Mouse (Mus musculus) right cerebral cortex, postnatal 4 days (tissue): ENCODE results near the gene Men1.
"Not testable (repeated sequence)": the region's sequence is repeated elsewhere in the genome, so short reads cannot be mapped to it uniquely, and the experiment has no call there.

ENCODE experiments used
- DNase-seq: peaks from one replicate; pipeline ENCODE4 v3.0.0-alpha.2; 2022

Gene Men1

DNA sequence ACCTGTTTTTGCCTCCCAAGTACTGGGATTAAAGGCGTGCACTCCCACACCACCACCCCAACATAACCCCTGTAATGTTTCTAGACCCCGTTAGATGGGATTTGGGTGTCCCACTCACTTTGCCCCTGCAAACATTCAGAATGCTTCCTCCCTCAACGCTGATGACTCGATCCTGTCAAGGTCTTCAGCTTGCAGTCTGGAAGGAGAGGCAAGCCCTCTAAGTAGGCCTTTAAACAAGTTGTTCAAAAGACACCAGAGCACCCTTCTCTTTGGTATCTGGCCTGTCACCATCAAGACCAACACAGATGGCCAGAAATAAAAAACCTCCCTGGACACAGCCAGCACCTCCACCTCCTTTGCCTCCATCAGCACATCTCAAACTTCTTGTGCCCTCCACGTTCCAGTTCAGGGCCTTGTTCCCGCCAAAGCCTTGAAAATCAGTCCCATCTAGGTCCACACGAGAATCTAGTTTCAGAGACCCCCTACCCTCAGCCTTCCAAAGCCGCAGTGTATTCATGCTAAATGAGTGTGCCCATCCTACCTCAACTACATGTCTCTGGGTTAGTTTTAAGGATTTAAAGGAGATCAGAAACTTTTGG lies 29.2 kb upstream of the Men1 start:
- no peak for DNase-seq

DNA sequence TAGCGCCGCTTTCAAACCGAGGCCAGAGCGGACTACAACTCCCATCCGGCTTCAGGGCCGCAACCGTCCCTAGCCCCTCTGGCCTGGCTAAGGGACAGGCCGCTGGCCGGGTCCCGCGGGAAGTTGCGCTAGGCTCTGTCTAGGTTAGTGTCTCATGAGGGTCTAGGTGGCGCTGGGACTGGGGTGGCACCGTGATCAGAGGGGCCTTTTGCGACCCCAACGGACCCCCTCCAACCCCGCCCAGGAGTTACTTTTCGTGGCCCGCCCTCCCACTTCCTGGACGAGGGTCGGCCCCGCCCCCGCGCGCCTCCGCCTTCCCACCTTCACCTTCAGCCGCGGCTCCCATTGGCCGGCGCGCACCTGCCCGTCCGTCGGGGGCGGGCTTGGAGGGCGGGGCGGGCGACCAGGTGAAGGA lies 28.6 kb upstream of the Men1 start, which contains the start of gene Cdc42bpg:
Gene Cdc42bpg (plus strand): TSS at position 320 of the 415 bp plus-strand sequence.
- DNase-seq: peak; percentile 53

DNA sequence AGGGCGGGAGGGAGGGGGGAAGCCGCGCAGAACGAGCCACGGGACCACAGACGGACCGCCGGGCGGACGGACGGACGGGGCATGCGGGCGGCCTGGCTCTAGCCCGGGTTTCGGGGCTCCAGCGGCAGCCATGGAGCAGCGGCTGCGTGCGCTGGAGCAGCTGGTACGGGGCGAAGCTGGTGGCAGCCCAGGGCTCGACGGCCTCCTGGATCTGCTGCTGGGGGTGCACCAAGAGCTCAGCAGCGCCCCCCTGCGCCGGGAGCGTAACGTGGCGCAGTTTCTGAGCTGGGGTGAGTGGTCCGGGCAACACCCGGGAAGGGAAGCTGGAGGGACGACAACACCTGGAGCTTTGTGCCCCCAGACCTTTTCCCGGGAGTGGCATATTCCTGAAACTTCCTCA lies 28.2 kb upstream of the Men1 start:
- DNase-seq: peak; percentile 81

DNA sequence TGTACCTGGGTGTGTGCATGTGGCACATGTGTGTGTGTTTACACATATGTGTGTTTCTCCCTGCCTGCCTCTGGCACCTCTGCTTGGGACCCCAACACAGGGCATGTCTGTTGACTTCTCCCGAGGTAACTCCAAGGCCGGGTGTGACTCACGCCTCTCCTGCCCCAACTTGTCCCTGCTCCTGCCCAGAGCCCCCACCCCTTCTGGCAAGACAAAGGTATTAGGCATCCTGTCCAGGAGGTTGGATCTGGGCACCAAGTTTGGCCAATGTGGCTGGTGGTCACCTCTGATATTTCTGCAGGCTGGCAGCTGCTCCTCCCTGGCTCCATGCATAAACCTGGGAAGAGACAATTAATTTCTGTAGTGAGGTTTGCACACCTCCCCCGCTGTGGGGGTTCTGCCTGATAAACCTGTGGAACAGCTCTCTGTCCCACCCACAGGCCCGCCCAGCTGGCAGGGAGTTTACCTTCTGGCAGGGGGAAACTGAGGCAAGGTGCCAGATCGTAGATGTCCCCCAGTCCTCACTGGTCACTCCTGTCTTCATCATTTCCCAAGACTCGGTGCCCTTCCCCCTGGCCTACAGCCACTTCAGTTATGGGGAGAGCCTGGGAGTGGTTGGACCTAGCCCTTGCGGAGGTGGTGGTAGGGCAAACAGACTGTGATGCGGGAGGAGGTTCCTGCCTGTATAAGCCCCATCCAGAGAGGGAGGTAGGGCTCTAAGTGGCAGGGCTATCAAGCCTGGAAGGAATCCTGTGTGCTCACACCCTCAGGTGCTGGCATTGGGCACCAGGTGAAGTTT lies 26.8 kb upstream of the Men1 start:
- no peak for DNase-seq

DNA sequence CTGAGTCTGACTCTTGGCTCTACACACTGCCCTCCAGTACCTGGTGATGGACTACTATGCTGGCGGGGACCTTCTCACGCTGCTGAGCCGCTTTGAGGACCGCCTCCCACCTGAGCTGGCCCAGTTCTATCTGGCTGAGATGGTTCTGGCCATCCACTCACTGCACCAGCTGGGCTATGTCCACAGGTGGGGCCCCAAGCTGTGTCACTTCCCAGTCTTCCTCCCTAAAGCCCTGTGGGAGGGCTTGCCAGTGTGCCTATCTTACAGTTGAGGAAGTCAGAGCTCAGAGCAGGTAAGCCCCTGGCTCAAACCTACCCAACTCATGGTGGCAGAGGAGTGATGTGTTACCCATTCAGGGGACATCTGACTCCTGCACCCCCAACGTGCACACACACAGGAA lies 24.6 kb upstream of the Men1 start:
- no peak for DNase-seq

DNA sequence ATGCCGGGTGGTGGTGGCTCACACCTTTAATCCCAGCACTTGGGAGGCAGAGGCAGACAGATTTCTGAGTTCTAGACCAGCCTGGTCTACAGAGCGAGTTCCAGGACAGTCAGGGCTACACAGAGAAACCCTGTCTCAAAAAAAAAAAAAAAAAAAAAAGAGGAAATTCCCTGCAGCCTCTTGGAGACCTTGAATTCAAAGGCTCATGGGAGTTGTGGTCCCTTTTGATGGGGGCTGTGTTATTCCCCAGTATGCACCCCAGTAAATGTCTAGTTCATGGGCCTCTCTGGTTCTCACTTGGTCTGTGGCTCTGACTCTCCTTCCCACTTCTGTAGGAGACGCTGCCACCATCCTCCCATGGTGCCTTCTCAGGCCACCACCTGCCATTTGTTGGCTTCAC lies 23.0 kb upstream of the Men1 start:
- DNase-seq: not testable (repeated sequence)

DNA sequence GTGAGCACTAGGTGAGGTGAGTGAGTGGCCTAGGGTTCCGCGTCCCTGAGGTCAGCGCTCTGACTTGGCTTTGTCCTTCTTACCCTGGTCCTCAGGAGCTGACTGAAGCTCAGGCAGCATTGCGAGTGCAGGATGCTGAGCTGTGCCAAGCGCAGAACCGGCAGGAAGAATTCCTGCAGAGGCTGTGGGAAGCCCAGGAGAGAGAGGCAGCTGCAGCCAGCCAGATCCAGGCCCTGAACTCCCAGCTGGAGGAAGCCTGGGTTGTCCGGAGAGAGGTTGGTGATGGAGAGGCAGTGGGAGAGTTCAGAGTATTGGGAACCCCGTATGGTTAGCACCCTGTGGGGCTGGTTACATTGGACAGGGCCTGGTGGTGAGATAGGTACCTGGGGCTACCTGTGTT lies 21.0 kb upstream of the Men1 start:
- DNase-seq: no peak

DNA sequence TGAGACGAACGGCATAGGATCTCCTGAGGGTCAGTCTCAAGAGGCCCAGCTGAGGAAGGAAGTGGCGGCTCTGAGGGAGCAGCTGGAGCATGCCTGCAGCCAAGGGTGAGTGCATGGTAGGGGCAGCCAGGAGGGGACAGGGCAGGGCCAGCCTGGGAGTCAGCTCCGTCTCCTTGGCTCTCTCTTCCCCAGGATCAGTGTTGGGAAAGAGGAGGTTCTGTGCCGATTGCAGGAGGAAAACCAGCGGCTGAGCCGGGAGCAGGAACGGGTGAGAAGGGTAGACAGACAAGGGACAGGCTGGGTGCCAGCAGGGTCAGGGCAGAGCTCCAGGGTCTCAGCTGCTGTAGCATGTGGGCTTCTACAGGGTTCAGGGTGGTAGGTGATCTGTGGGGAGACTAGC lies 20.3 kb upstream of the Men1 start:
- no peak for DNase-seq

DNA sequence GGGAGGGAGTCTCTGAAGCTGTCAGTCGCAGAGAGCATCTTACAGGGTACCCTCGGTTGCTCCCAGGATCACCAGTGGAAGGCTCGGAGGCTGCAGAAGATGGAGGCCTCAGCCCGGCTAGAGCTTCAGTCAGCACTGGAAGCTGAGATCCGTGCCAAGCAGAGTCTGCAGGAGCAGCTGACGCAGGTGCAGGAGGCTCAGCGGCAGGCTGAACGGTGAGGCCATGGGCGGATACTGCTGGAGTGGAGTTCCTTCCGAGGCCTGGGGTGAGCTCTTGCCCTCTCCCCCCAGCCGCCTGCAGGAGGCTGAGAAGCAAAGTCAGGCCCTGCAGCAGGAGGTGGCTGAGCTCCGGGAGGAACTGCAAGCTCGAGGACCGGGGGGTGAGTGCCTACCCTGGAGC lies 19.2 kb upstream of the Men1 start:
- DNase-seq: no peak

DNA sequence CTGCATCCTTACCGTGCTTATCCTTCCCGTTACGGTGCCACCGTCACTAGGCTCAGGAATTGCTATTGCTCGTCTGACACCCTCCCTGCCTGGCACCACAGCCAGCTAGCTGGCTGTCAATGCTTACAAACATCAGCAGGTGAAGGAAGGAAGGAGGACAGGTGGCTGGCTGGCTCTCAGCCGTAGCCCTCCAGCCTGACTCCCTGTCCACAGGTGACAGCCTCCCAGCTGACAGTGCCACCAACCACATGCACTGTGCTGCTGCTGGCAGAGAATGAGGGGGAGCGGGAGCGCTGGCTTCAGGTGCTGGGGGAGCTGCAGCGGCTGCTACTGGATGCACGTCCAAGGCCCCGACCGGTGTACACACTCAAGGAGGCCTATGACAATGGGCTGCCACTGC lies 16.6 kb upstream of the Men1 start:
- no peak for DNase-seq

DNA sequence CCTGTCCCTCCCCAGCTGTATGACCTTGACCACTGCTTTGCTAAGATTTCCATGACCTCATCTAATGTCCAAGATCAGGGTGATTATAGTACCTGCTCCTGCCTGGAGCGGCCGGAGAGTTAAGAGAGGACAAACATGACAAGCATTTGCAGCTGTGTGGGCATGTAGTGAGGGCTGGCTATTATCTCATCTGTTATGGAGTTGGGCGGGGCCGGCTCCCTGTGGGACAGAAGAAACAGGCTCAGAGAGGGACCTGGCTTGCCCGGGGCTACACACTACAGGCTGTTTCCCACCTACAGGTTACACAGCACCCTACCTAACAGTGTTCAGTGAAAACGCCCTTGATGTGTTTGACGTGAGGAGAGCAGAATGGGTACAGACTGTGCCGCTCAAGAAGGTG lies 13.4 kb upstream of the Men1 start:
- no peak for DNase-seq

DNA sequence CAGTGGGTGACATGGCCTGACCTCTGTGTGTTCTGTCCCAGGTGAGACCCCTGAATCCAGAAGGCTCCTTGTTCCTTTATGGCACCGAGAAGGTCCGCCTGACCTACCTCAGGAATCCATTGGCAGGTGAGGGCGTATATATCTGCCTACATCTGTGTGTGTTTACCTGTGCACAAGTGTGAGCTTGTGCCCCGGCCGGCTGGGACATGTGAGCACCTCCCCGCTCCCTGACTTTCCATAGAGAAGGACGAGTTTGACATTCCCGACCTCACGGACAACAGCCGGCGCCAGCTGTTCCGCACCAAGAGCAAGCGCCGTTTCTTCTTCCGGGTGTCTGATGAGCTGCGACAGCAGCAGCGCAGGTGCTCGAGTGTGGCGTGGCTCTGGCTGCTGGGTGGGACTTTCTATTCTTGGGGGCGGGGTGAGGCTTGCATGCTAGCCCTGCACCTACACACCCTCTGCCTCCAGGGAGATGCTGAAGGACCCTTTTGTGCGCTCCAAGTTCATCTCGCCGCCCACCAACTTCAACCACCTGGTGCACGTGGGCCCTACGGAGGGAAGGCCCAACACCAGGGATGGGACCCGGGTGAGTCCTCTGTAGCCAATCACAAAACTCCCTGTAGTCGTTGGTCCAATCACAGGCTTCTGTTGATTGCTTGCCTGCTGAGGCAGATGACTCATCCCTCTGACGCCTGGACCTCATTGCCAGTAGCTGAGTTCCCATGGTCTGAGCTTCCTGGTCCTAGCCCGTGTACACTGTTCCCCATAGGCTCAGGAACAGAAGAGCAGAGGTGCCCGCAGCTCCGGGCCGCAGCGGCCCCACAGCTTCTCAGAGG lies 12.8 kb upstream of the Men1 start:
- no peak for DNase-seq

DNA sequence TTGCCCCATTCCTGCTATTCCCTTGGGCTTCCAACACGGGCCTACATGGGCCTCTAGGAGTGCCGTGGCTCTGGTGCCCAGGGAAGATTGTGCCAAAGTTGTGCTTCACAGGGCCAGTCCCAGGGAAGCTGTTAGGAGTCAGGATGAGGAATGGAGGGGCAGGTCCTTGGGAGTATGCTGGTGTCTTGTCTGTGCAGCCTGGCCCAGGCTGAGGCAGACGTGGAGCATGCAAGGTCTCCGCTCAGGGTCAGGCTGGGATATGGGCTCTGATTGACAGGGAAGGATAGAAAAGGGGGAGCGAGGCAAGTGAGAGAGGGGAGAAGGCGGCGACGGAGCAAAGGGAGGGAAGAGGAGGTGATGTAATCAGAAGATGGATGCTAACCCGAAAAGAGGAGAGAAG lies 10.0 kb upstream of the Men1 start:
- no peak for DNase-seq

DNA sequence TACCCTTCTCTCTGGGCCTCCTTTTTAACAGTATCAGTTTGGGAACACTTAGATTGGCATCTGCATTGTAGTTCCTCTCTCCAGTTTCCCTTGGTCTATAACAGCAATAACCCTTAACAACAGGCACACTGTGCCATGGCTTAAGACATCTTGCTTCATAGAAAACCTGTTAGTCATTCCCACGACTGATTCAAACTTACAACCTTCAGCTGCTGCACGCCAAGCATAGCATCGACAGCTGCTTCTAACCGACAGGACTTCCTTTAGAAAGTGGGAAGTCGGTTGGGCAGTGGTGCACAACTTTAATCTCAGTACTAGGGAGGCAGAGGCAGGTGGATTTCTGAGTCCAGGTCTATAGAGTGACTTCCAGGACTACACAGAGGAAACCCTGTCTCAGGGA lies 3.6 kb upstream of the Men1 start:
- DNase-seq: no peak

DNA sequence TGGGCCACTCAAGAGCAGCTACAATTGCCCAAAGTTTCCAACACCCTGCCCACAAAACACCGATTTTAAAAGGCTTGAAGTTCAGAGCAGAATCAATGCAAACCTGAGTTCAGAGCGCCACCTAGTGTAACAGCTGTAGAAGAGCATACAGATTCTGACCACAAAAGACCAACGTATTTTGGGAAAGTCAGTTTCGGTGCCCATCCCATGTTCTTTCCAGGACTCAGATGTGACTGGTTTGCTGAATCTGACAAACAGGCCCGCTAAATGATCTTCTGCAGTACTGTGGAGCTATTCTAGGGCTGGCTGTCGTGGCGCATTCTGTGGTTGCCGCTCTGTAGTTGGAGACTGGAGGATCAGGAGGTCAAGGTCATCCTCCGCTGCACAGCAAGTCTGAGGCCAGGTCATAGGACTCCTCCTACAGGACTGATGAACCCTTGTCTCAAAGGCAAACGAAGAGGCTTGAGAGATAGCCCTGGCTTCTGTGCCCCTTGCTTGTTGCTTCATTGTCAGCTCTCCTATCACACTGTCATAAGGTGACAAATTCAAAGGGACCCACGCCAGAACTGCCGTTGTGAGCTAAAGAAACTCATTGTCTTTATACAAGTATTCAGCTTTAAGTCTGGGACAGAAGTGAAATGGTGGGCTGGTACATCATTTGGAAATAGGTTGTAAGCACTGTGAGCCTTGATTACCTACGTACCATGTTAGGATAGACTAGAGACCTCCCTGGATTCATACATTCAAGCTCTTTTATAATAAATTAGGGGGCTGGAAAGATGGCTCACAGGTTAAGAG lies 2.9 kb upstream of the Men1 start:
- DNase-seq: peak; percentile 50

DNA sequence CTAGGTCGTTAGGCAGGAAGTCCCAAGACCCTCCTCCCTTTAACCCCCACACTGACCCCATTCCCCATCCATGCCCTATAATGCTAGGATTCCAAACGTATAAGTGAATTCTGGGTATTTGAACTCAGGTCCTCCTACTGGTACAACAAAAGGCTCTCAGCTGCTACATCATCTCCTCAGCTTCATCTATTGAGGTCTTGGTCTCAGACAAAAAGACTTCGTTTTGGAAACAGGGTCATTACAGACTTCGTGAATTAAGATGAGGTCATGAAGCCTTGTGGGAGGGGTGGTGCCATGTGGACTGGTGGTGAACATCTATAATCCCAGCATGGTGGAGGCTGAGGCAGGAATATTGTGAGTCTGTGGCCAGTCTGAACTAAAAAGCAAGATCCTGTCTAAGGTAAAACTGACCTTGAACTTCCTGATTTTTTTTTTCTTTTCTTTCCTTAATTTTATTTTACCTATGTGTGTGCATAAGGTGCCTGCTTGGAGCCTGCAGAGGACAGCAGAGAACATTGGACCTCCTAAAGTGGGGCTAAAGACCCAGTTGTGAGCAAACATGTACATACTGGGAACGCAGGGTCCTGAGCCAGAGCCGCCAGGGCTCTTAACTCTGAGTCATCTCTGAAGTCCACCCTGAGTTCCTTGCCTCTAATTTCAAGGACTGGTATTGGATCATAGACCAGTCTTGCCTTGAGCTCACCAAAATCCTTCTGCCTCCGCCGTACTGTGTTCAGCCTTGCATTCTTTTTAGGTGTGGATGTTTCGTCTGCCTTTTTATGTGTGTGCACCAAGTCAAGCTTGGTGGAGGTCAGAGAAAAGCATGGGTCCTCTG lies 801 bp upstream of the Men1 start:
- DNase-seq: no peak

DNA sequence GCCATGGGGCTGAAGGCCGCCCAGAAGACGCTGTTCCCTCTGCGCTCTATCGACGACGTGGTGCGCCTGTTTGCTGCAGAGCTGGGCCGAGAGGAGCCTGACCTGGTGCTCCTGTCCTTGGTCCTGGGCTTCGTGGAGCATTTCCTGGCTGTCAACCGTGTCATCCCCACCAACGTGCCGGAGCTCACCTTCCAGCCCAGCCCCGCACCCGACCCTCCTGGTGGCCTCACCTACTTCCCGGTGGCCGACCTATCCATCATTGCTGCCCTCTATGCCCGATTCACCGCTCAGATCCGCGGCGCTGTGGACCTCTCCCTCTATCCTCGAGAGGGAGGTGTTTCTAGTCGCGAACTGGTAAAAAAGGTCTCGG lies 664 bp downstream of the Men1 start:
- peak; percentile 34 for DNase-seq

DNA sequence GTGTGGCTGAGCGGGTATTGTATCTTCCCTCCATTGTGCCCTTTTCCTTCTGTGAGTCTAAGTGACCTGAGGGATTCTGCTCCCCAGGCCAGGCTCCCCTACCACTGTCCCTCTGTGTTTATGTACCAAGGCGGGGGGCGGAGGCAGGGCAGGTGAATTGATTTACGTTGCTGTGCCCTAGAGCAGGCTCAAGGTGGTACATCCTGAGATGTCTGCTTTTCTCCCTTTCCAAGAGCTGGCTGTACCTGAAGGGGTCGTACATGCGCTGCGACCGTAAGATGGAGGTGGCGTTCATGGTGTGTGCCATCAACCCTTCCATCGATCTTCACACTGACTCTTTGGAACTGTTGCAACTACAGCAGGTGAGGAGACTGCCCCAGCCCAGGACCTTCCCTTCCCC lies 2.1 kb downstream of the Men1 start:
- no peak for DNase-seq

DNA sequence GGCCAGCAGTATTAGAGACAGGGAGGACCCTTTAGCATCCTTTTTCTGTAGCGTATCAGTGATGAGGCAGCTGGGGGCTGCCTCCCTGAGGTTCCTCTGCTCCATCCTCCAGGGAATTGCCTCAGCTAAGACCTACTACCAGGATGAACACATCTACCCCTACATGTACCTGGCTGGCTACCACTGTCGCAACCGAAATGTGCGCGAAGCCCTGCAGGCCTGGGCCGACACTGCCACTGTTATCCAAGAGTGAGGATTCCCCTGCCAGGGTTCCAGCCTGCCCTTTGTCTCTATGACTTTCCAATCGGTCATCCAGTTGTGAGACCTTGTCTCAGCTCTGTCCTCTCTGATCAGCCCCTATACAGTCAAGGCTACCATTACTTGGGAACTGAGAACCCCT lies 3.4 kb downstream of the Men1 start:
- no peak for DNase-seq

DNA sequence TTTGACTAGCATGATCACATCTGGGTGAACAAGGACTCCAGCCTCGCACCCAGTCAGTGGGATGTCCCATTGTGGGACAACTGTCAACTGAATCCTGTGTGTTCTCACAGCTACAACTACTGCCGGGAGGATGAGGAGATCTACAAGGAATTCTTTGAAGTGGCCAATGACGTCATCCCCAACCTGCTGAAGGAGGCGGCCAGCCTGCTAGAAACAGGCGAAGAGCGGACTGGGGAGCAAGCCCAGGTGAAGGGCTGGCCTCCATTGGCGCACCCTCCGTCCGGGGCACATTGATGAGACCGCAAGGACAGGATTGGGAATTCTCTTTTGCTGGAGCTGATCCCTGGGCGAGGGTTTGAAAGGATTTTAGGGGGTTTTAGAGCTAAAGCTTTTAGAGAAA lies 3.9 kb downstream of the Men1 start:
- no peak for DNase-seq

DNA sequence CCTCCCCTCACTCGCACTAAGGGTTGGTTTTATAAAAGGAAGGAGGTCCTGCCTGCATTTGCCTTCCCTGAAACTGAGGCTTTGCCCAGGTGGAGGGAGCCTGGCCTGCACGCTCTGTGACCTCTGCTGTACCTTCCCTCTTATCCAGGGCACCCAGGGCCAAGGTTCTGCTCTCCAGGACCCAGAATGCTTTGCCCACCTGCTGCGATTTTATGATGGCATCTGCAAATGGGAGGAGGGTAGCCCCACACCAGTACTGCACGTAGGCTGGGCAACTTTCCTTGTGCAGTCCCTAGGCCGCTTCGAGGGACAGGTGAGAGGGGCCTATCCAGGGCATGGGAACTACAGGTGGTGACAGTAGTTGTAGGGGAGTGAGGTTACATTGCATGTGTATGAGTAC lies 4.4 kb downstream of the Men1 start:
- DNase-seq: no peak

DNA sequence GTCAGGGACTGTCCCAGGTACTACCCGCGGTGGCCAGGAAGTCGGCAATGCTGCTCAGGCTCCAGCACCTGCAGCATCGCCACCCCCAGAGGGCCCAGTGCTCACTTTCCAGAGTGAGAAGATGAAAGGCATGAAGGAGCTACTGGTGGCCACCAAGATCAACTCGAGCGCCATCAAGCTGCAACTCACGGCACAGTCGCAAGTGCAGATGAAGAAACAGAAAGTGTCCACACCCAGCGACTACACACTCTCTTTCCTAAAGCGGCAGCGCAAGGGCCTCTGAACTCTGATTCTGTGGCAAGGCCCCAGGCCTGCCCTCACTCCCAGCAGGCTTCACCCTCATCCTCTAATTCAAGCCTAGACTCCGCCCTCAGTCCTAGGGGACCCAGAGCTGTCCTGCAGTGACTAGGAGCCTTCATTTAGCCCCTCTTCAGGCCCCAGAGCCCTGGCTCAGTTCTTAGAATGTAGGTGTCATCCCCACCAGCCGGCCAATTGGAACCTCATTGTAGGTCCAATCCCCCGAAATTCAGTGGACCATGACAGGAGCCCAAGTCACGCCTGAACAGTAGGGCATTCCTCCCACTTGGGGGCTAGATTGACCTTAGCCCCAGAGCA lies 5.2 kb downstream of the Men1 start:
- DNase-seq: no peak
